Mouse (Mus musculus): Measurements from ENCODE around the gene Traf3. TPM values are rescaled to one million over a fixed set of nuclear protein-coding genes. Genes with fewer than 3 reads are reported as not detected.
A peak's percentile ranks its signal among the peaks of the same experiment; 100 is the strongest.

The Traf3 gene
- total RNA-seq, 2 experiments from 2014 or later, result 9.9 to 21.2 TPM

DNA sequence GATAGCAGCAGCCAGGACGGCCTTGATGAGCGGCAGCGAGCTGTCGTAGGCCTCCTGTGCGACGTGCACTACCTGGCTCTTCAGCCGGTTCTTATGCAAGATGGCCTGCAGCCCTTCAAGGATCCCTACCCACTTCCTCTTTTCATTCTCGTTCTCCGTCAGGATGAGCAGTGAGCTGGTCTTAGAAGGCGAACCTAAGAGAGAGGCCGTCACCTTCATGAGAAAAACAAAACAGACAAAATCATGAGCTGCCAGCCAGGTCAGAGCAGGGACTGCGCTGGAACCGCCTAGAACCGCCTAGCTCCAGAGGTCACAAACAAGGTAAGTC lies 135.8 kb downstream of the Traf3 start:
- peak; percentile 69 for ATAC-seq (ENCODE audit: poor library complexity, severe bottlenecking)

DNA sequence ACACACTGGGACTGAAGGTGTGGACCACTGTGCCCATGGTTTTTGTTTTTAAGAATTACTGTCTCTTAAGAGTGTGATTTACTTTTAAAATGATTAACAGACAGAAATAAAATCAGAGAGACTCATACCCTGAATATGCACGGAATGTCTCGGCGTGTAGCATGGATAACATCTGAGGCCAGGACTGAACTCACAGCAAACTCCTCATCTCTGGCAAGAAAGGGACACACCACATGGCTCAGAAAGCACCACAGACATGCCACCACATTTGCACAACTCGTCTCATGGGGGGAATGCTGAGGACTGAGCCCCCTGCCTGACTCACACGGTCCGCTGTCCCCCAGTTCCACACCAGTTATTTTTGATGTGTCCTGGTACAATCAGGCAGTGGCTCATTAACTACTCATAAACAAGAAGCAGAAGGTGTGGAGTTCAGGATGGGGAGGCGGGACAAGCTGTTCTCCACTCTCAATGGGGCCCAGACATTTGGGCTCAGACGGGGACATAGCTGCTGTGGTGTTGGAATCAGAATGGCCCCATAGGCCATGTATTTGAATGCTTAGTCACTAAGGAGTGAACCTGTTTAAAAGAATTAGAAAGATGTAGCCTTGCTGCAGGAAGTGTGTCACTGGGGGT lies 137.7 kb downstream of the Traf3 start:
- no peak for ATAC-seq (ENCODE audit: poor library complexity, severe bottlenecking)

DNA sequence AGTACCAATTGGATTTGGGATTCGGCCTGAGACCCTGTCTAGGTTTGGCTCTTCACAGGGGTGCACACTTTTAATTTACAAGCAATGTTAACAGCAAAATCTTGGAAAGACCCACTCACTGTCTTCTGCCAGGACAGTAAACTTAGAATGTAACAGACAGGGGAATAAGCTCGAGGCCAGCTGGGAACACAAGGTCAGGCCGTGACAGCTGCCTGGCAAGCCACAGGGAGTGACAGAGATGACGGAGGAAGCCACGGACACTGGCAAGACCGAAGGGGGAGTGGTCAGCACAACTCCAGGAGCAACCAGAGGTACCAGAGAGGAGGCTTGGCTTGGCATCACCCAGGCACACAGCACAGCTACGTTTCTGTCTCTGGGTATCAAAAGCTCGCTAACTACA lies 140.7 kb downstream of the Traf3 start:
- no peak for ATAC-seq (ENCODE audit: poor library complexity, severe bottlenecking)

DNA sequence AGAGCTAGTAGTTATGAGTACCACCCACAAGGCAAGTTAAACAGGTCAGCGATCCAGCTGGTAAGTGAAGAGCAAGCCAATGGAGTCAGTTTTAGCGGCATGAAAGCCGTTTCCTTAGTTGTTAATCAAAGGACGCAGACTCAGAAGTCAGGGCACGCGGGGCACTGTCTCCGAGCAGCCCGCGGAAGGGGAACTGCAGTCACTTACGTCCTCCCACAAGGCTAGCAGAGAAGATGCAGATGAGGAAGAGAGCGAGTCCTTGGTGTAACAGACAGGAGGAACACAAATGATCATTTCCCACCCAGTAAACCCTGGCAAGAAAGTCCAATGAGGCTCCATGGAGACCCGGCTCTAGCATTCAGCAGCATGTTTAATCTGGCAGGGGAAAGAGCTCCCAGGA lies 143.1 kb downstream of the Traf3 start:
- peak; percentile 89 for ATAC-seq (ENCODE audit: poor library complexity, severe bottlenecking)

- no peak for ATAC-seq (ENCODE audit: poor library complexity, severe bottlenecking)
These were observed 143.8 kb downstream of the Traf3 start for GRCm38 (mm10) chr12:111309931-111310330.

- no peak for ATAC-seq (ENCODE audit: poor library complexity, severe bottlenecking)
These were observed 145.6 kb downstream of the Traf3 start for GRCm38 (mm10) chr12:111311775-111312174.

GRCm38 (mm10) chr12:111314273-111314672 lies 148.1 kb downstream of the Traf3 start:
- no peak for ATAC-seq (ENCODE audit: poor library complexity, severe bottlenecking)

Other genes with a start within 250 kb of the Traf3 start
- gene Ankrd9, start 187.3 kb upstream of the Traf3 start, total RNA-seq (2015), result 1.6 and 2.8 TPM in 2 replicates
- 3.0 and 3.3 TPM in 2 replicates for gene Ankrd9, start 187.3 kb upstream of the Traf3 start, total RNA-seq (2017)
- gene Rcor1, start 127.0 kb upstream of the Traf3 start, total RNA-seq (2015), result 30.6 and 33.5 TPM in 2 replicates
- 22.8 and 29.4 TPM in 2 replicates for gene Rcor1, start 127.0 kb upstream of the Traf3 start, total RNA-seq (2017)
- gene 4930595D18Rik, start 18.1 kb downstream of the Traf3 start, total RNA-seq (2015), result not detected in 2 replicates
- not detected in 2 replicates for gene 4930595D18Rik, start 18.1 kb downstream of the Traf3 start, total RNA-seq (2017)
- gene Amn, start 104.7 kb downstream of the Traf3 start, total RNA-seq (2015), result 0.13 TPM in 1 of 2 replicates, not detected in the other
- not detected in 2 replicates for gene Amn, start 104.7 kb downstream of the Traf3 start, total RNA-seq (2017)
- 22.0 and 24.6 TPM in 2 replicates for gene Cdc42bpb, start 211.3 kb downstream of the Traf3 start, total RNA-seq (2015)
- gene Cdc42bpb, start 211.3 kb downstream of the Traf3 start, total RNA-seq (2017), result 12.4 and 14.2 TPM in 2 replicates
- gene Lbhd2, start 240.4 kb downstream of the Traf3 start, total RNA-seq (2015), result not detected in 2 replicates
- gene Lbhd2, start 240.4 kb downstream of the Traf3 start, total RNA-seq (2017), result not detected in 2 replicates